Mouse (Mus musculus) adrenal gland, adult 8-10 months (tissue): ENCODE results near the gene Hdc. TPM values are rescaled to one million over a fixed set of nuclear protein-coding genes. Genes with fewer than 3 reads are reported as not detected.

Experiments
- DNase-seq: peaks from one replicate; pipeline ENCODE4 v3.0.0; 2022
- total RNA-seq, 4 experiments: library from RNA; stranded (reverse); gene quantifications; 2 replicates each; pipeline ENCODE4 v1.2.4; 2022

Hdc gene
- total RNA-seq, 4 experiments from 2014 or later, result 4.6 to 26.8 (median 8.9) TPM

GRCm38 (mm10) chr2:126600533-126600932 lies 18.6 kb downstream of the Hdc start:
- no peak for DNase-seq

GRCm38 (mm10) chr2:126599005-126599404 lies 20.1 kb downstream of the Hdc start:
- no peak for DNase-seq

GRCm38 (mm10) chr2:126598359-126598758 lies 20.7 kb downstream of the Hdc start:
- DNase-seq, result no peak

- DNase-seq, result no peak
Observed at GRCm38 (mm10) chr2:126597279-126598241, 21.5 kb downstream of the Hdc start.

GRCm38 (mm10) chr2:126596347-126597072 lies 22.6 kb downstream of the Hdc start:
- DNase-seq, result no peak

- no peak for DNase-seq
Observed at GRCm38 (mm10) chr2:126593831-126594610, 25.1 kb downstream of the Hdc start.

GRCm38 (mm10) chr2:126591304-126591703 lies 27.8 kb downstream of the Hdc start:
- DNase-seq, result no peak

- DNase-seq, result no peak
Observed at GRCm38 (mm10) chr2:126587468-126587867, 31.6 kb downstream of the Hdc start.

GRCm38 (mm10) chr2:126584621-126585369 lies 34.3 kb downstream of the Hdc start:
- no peak for DNase-seq

- DNase-seq, result no peak
Observed at GRCm38 (mm10) chr2:126583960-126584359, 35.1 kb downstream of the Hdc start.

GRCm38 (mm10) chr2:126579282-126579681 lies 39.8 kb downstream of the Hdc start:
- DNase-seq, result no peak

GRCm38 (mm10) chr2:126577362-126577761 lies 41.7 kb downstream of the Hdc start:
- no peak for DNase-seq

GRCm38 (mm10) chr2:126575391-126576176 lies 43.5 kb downstream of the Hdc start:
- no peak for DNase-seq

GRCm38 (mm10) chr2:126572747-126573146 lies 46.4 kb downstream of the Hdc start:
- DNase-seq, result no peak

GRCm38 (mm10) chr2:126572163-126572562 lies 46.9 kb downstream of the Hdc start:
- DNase-seq, result no peak

- no peak for DNase-seq
Observed at GRCm38 (mm10) chr2:126563411-126564105, 55.5 kb downstream of the Hdc start.

GRCm38 (mm10) chr2:126560094-126560493 lies 59.0 kb downstream of the Hdc start:
- no peak for DNase-seq

- DNase-seq, result no peak
Observed at GRCm38 (mm10) chr2:126555533-126555932, 63.6 kb downstream of the Hdc start.

GRCm38 (mm10) chr2:126553291-126553639 lies 65.8 kb downstream of the Hdc start:
- no peak for DNase-seq
